Mouse (Mus musculus) lung, embryonic 15.5 days (tissue): Measurements from ENCODE around the gene Col4a5. TPM values are rescaled to one million over a fixed set of nuclear protein-coding genes. Genes with fewer than 3 reads are reported as not detected.

Experiments
- ATAC-seq: fragments of 200-750 bp; cut with Nextera tagmentation; 2 replicates; pipeline ENCODE4 v1.8.0; 2017; ENCODE audit warnings: moderate number of reproducible peaks, borderline replicate concordance; ENCODE audit not compliant: low FRiP score, low TSS enrichment; ENCODE audit errors: extremely low read depth
- H3K27ac ChIP-seq: fragments of 300-500 bp; sonication (generic); 2 replicates; pipeline ENCODE4 v1.5.1; 2015; ENCODE audit warnings: moderate library complexity, mild to moderate bottlenecking, inconsistent platforms
- H3K27me3 ChIP-seq: fragments of 300-500 bp; sonication (generic); 2 replicates; pipeline ENCODE4 v1.6.1; 2015; ENCODE audit warnings: inconsistent platforms
- H3K36me3 ChIP-seq: fragments of 300-500 bp; sonication (generic); 2 replicates; pipeline ENCODE4 v1.6.1; 2015; ENCODE audit warnings: inconsistent platforms
- H3K4me1 ChIP-seq: fragments of 300-500 bp; sonication (generic); 2 replicates; pipeline ENCODE4 v1.6.1; 2015; ENCODE audit warnings: inconsistent platforms
- H3K4me2 ChIP-seq: fragments of 300-500 bp; sonication (generic); 2 replicates; pipeline ENCODE4 v1.6.1; 2015; ENCODE audit warnings: inconsistent platforms, mild to moderate bottlenecking, moderate library complexity
- H3K4me3 ChIP-seq: fragments of 300-500 bp; sonication (generic); 2 replicates; pipeline ENCODE4 v1.5.1; 2015; ENCODE audit warnings: mild to moderate bottlenecking, inconsistent platforms
- H3K9ac ChIP-seq: fragments of 300-500 bp; sonication (generic); 2 replicates; pipeline ENCODE4 v1.6.1; 2015; ENCODE audit warnings: inconsistent platforms
- H3K9me3 ChIP-seq: fragments of 300-500 bp; sonication (generic); 2 replicates; pipeline ENCODE4 v1.6.1; 2016; ENCODE audit warnings: inconsistent platforms
- WGBS: fragments of 180-500 bp; shearing (Covaris S2); methylation state at CpG from one replicate; pipeline ENCODE4 v1.1.7; 2015; 5-methylcytosine and 5-hydroxymethylcytosine counted together
- polyA plus RNA-seq: library from polyadenylated mRNA; unstranded; fragments of >200 nt; fragmentation: Nextera tagmentation; extraction: Ambion mirVana; gene quantifications from 2 replicates; pipeline ENCODE4 v1.2.1, GENCODE M21; 2015

Col4a5 gene
- polyA plus RNA-seq, result 27.9 and 30.4 TPM in 2 replicates

- WGBS, result 17% methylated on average over 13 of the region's 13 CpGs
- peak within 1 kb of the TSS; percentile 49 for H3K4me3 ChIP-seq
- no peaks in the 10 kb centered on the region for H3K36me3 ChIP-seq
- H3K9ac ChIP-seq, result peak within 1 kb of the TSS; percentile 47
- ATAC-seq, result peak; percentile 76; the same call in 1 of the 2 replicates
- peaks cover 14% of the 10 kb centered on the region for H3K27me3 ChIP-seq
- peak within 1 kb of the TSS; percentile 66 for H3K27ac ChIP-seq
- H3K9me3 ChIP-seq, result no peaks in the 10 kb centered on the region
- H3K4me2 ChIP-seq, result peak within 1 kb of the TSS; percentile 57
- no peaks in the 10 kb centered on the region for H3K4me1 ChIP-seq
Measured at GRCm38 (mm10) chrX:141475110-141475509, at the start of gene Col4a5. Gene Col4a5, plus strand, starts transcription at chrX:141475385.

GRCm38 (mm10) chrX:141436780-141437179 lies 38.4 kb upstream of the Col4a5 start:
- no peaks in the 10 kb centered on the region for H3K27me3 ChIP-seq
- 64% methylated on average over 6 of the region's 6 CpGs for WGBS
- no peak overlapping the region for H3K9ac ChIP-seq

GRCm38 (mm10) chrX:141439423-141439822 lies 35.8 kb upstream of the Col4a5 start:
- no peaks in the 10 kb centered on the region for H3K27me3 ChIP-seq
- 37% methylated on average over 2 of the region's 2 CpGs for whole genome bisulfite sequencing
- H3K4me2 ChIP-seq, result no peak overlapping the region
- no peaks in the 10 kb centered on the region for H3K4me1 ChIP-seq
- no peak for ATAC-seq
- H3K9me3 ChIP-seq, result no peaks in the 10 kb centered on the region
- no peak overlapping the region for H3K9ac ChIP-seq
- H3K4me3 ChIP-seq, result no peak overlapping the region
- no peaks in the 10 kb centered on the region for H3K36me3 ChIP-seq
- H3K27ac ChIP-seq, result no peak overlapping the region

More at GRCm38 (mm10) chrX:141436780-141437179, 38.4 kb upstream of the Col4a5 start:
- Histone ChIP-seq H3K27ac (peak overlapping the region; percentile 47; the same call in 1 of the 2 replicates), H3K4me3 (no peak overlapping the region), H3K4me2 (no peak overlapping the region), H3K4me1 (no peaks in the 10 kb centered on the region), H3K9me3 (no peaks in the 10 kb centered on the region), H3K36me3 (no peaks in the 10 kb centered on the region)
- no peak for ATAC-seq

GRCm38 (mm10) chrX:141447936-141448335 lies 27.2 kb upstream of the Col4a5 start:
- Histone ChIP-seq H3K4me3 (no peak overlapping the region), H3K27me3 (peaks cover 6% of the 10 kb centered on the region; the same call in 1 of the 2 replicates), H3K36me3 (no peaks in the 10 kb centered on the region), H3K9ac (no peak overlapping the region), H3K4me2 (no peak overlapping the region), H3K9me3 (no peaks in the 10 kb centered on the region), H3K27ac (no peak overlapping the region), H3K4me1 (no peaks in the 10 kb centered on the region)
- WGBS, result 56% methylated on average over 1 of the region's 1 CpGs
- ATAC-seq, result no peak

GRCm38 (mm10) chrX:141473470-141474302 lies 1.5 kb upstream of the Col4a5 start, which contains the start of gene Col4a6:
Gene Col4a6, minus strand, starts transcription at chrX:141474076.
- Histone ChIP-seq H3K4me2 (peak within 1 kb of the TSS; percentile 57), H3K4me1 (no peaks in the 10 kb centered on the region), H3K36me3 (no peaks in the 10 kb centered on the region), H3K4me3 (peak within 1 kb of the TSS; percentile 49), H3K27me3 (peaks cover 14% of the 10 kb centered on the region), H3K9me3 (no peaks in the 10 kb centered on the region), H3K27ac (peak within 1 kb of the TSS; percentile 41), H3K9ac (peak within 1 kb of the TSS; percentile 22)
- ATAC-seq, result 0 out of 2 replicates have a peak, but pooled peaks have one; percentile 52
- WGBS, result 12% methylated on average over 15 of the region's 16 CpGs

- Histone ChIP-seq H3K9ac (peak overlapping the region; percentile 47), H3K36me3 (no peaks in the 10 kb centered on the region), H3K4me2 (peak overlapping the region; percentile 57), H3K27ac (peak overlapping the region; percentile 66), H3K4me1 (no peaks in the 10 kb centered on the region), H3K4me3 (peak overlapping the region; percentile 49), H3K9me3 (no peaks in the 10 kb centered on the region), H3K27me3 (peaks cover 14% of the 10 kb centered on the region)
- peak; percentile 65 for ATAC-seq
- WGBS, result 16% methylated on average over 14 of the region's 14 CpGs
Measured at GRCm38 (mm10) chrX:141475566-141476327, 562 bp downstream of the Col4a5 start.

GRCm38 (mm10) chrX:141494545-141494944 lies 19.4 kb downstream of the Col4a5 start:
- Histone ChIP-seq H3K4me2 (no peak overlapping the region), H3K4me3 (no peak overlapping the region), H3K9ac (no peak overlapping the region), H3K27me3 (no peaks in the 10 kb centered on the region), H3K4me1 (no peaks in the 10 kb centered on the region), H3K27ac (no peak overlapping the region), H3K36me3 (no peaks in the 10 kb centered on the region), H3K9me3 (no peaks in the 10 kb centered on the region)
- no peak for ATAC-seq
- 57% methylated on average over 4 of the region's 4 CpGs for WGBS

GRCm38 (mm10) chrX:141503125-141503524 lies 27.9 kb downstream of the Col4a5 start:
- H3K4me3 ChIP-seq, result no peak overlapping the region
- no peak overlapping the region for H3K9ac ChIP-seq
- H3K36me3 ChIP-seq, result no peaks in the 10 kb centered on the region
- no peaks in the 10 kb centered on the region for H3K27me3 ChIP-seq
- H3K27ac ChIP-seq, result no peak overlapping the region
- no peaks in the 10 kb centered on the region for H3K9me3 ChIP-seq
- WGBS, result 88% methylated on average over 1 of the region's 1 CpGs
- no peak for ATAC-seq
- H3K4me2 ChIP-seq, result no peak overlapping the region
- no peaks in the 10 kb centered on the region for H3K4me1 ChIP-seq

- Histone ChIP-seq H3K4me3 (no peak overlapping the region), H3K9ac (no peak overlapping the region), H3K4me2 (no peak overlapping the region), H3K36me3 (no peaks in the 10 kb centered on the region), H3K4me1 (no peaks in the 10 kb centered on the region), H3K27me3 (no peaks in the 10 kb centered on the region), H3K9me3 (no peaks in the 10 kb centered on the region), H3K27ac (no peak overlapping the region)
- no peak for ATAC-seq
Measured at GRCm38 (mm10) chrX:141533447-141533846, 58.3 kb downstream of the Col4a5 start.

GRCm38 (mm10) chrX:141547471-141547870 lies 72.3 kb downstream of the Col4a5 start:
- H3K36me3 ChIP-seq, result no peaks in the 10 kb centered on the region
- H3K4me1 ChIP-seq, result no peaks in the 10 kb centered on the region
- H3K9me3 ChIP-seq, result no peaks in the 10 kb centered on the region
- WGBS, result 62% methylated on average over 2 of the region's 2 CpGs
- no peak overlapping the region for H3K4me3 ChIP-seq
- H3K27me3 ChIP-seq, result no peaks in the 10 kb centered on the region
- no peak overlapping the region for H3K9ac ChIP-seq
- no peak overlapping the region for H3K27ac ChIP-seq
- no peak for ATAC-seq
- no peak overlapping the region for H3K4me2 ChIP-seq

GRCm38 (mm10) chrX:141590242-141590641 lies 115.1 kb downstream of the Col4a5 start:
- Histone ChIP-seq H3K4me2 (no peak overlapping the region), H3K27me3 (no peaks in the 10 kb centered on the region), H3K27ac (no peak overlapping the region), H3K4me1 (no peaks in the 10 kb centered on the region), H3K9ac (no peak overlapping the region), H3K36me3 (no peaks in the 10 kb centered on the region), H3K4me3 (no peak overlapping the region), H3K9me3 (no peaks in the 10 kb centered on the region)
- no peak for ATAC-seq
- 24% methylated on average over 3 of the region's 3 CpGs for WGBS

- H3K9me3 ChIP-seq, result no peaks in the 10 kb centered on the region
- H3K27ac ChIP-seq, result no peak overlapping the region
- H3K4me3 ChIP-seq, result peak overlapping the region; percentile 32
- peaks cover 13% of the 10 kb centered on the region for H3K4me1 ChIP-seq
- H3K9ac ChIP-seq, result no peak overlapping the region
- H3K36me3 ChIP-seq, result no peaks in the 10 kb centered on the region
- ATAC-seq, result no peak
- peaks cover 77% of the 10 kb centered on the region for H3K27me3 ChIP-seq
- WGBS, result 12% methylated on average over 30 of the region's 33 CpGs
- peak overlapping the region; percentile 64 for H3K4me2 ChIP-seq
Measured at GRCm38 (mm10) chrX:141721725-141722124, 246.5 kb downstream of the Col4a5 start.
